Mouse (Mus musculus) ovary, postnatal 10 days (tissue): Measurements from ENCODE around the gene Usp34.
"Not testable (repeated sequence)": the region's sequence is repeated elsewhere in the genome, so short reads cannot be mapped to it uniquely, and the experiment has no call there.

ENCODE experiments used
- DNase-seq: peaks from one replicate; pipeline ENCODE4 v3.0.0; 2022; ENCODE audit warnings: low spot score

The Usp34 gene

DNA sequence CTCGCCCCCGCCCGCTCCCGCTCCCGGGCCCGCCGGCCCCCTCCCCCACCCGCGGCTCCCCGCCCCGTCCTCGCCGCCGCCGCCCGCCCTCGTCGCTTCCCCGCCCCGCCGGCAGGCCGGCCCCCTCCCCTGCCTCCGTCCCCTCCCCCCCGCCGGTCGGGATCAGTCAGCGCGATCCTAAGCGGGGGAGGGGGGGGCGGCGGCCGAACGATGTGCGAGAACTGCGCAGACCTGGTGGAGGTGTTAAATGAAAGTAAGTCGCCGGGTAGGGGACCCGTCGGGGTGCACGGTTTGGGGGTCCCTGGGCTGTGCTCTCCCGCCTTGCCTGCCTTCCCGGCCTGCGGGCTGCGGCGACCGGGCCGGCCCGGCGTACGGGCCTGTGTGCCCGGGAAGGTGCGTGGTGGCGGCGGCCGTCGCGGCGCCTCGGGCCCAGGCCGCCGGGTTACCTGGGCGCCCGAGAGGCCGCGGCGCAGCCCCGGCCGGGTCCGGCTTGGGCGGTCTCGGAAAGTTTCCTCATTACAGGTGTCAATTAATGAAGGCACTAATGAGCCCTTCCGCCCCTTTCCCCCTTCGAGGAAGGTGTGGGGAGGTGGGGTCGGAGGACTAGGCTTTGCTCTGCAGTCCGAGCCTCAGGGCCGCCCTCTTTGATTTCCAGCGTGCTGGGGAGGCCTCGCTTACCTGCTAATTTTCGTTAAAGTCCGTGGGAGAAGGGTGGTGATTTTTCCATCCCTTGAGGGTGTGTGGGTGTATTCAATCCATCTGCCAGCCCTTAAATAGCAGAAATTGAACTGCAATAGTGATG is at the start of gene Usp34:
Usp34 (plus strand) TSS at position 132 of the 802 bp plus-strand sequence.
- peak; percentile 52 for DNase-seq

DNA sequence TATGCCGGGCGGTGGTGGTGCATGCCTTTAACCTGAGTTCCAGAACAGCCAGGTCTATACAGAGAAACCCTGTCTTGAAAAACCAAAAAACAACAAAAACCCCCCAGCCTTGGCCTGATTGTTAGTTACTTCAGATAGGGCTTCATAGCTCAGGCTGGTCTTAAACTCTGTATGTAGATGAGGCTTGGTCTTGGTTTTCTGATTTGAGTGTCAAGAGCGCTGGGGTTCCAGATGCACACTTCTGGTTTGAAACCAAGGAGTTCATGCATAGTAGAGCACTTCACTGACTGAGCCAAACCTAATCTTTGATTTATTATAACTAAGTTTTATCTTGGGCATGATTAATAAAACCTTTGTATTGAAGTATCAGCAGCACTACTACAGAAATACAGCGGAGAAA is 47.6 kb upstream of the Usp34 start:
- DNase-seq = no peak

- DNase-seq = no peak
These were observed 47.2 kb upstream of the Usp34 start for GRCm38 (mm10) chr11:23259481-23259880.

DNA sequence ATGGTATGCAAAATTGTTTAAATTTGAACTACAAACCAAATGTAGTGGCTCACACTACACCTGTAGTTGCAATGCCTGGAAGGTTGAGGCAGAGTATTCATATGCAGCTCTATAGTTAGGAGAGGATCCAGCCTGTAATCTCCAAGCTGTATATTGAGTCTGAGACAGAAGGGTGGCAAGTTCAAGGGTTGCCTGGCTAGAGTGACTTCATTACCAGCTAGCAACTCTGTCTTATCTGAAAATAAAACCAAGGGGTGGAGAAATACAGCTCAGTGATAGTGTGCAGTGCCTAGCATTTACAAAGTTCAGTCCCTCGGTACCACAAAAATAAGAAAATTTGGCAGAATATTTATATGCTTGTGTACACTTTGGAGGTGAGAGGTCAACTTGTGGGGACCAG is 46.5 kb upstream of the Usp34 start:
- no peak for DNase-seq

DNA sequence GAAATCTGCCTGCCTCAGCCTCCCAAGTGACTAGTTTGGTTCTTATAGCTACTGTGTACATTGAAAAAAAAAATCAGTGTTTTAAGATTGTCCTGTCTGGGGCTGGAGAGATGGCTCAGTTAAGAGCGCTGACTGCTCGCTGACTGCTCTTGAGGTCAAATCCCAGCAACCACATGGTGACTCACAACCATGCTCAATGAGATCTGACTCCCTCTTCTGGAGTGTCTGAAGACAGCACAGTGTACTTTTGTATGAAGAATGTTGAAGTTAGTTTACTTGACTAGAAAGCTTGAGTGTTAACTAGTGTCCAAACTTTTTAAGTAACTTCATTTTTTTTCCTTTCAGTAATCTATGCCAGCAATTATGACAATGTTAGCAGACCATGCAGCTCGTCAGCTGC is 45.2 kb upstream of the Usp34 start:
- no peak for DNase-seq

GRCm38 (mm10) chr11:23264949-23265348 is 41.7 kb upstream of the Usp34 start:
- no peak for DNase-seq

GRCm38 (mm10) chr11:23271770-23272724 is 34.6 kb upstream of the Usp34 start:
- DNase-seq = no peak

DNA sequence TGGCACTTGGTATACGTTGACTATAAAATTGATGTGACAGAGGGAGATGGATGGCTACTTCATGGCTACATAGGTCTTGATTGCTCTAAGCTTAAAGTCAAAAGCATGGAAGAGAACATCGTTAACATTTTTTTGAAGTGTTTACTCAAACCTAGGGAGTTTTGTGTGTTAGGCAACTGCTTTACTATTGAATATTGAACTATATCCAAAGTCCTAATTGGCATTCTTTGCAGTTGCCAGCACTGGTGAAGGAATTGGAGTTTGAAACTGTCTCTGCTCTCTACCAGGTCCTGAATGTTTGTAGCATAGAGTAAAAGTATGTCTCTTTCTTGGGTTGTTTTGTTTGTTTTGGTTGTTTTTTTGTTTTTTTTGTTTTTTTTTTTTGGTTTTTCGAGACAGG is 30.9 kb upstream of the Usp34 start:
- no peak for DNase-seq

DNA sequence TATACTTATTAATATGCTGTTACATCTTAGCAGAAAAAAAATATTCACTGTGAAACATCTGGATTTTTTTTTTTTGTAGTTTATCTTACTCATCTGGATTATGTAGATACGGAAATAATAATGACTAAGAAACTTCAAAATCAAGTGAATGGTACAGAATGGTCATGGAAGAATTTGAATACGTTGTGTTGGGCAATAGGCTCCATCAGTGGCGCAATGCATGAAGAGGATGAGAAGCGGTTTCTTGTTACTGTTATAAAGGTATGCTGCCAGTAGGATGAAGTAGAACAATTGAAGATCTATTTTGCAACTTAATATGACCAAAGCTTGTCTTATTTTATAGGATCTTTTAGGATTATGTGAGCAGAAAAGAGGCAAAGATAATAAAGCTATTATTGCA is 22.2 kb upstream of the Usp34 start:
- DNase-seq = no peak

DNA sequence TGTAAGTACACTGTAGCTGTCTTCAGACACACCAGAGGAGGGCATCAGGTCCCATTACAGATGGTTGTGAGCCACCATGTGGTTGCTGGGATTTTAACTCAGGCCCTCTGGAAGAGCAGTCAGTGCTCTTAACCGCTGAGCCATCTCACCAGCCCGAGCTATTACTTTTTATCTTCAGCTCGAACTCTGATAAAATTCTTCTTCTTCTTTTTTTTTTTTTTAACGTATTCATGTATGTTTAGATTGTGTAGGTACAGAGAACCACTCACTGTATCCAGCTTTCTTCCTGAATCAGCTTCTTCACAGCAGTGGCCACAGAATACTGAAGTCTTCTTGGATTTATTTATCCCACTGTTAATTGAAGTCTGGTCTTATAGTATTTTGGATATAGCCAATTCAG is 17.8 kb upstream of the Usp34 start:
- DNase-seq = not testable (repeated sequence)

- DNase-seq = no peak
These were observed 9.3 kb upstream of the Usp34 start for GRCm38 (mm10) chr11:23297379-23297778.

GRCm38 (mm10) chr11:23298301-23298700 is 8.4 kb upstream of the Usp34 start:
- no peak for DNase-seq

DNA sequence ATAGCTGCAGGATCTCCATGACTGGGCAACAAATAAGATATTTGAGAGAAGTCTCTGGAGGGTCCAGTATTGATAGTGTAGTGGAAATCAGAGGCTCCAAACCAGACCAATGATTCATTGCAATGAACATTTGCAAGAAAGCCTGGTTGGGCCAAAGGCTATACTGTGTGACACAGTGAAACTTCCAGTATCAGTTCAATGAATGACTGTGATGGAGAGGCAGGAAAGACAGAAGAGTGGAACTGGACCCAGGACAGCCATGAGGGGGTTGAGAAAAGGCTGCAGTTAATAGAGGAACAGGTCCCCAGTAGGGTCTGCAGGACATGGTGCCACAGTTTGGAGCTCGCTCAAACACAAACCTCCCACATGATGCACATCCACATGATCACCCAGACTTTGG is 6.8 kb upstream of the Usp34 start:
- DNase-seq = no peak

DNA sequence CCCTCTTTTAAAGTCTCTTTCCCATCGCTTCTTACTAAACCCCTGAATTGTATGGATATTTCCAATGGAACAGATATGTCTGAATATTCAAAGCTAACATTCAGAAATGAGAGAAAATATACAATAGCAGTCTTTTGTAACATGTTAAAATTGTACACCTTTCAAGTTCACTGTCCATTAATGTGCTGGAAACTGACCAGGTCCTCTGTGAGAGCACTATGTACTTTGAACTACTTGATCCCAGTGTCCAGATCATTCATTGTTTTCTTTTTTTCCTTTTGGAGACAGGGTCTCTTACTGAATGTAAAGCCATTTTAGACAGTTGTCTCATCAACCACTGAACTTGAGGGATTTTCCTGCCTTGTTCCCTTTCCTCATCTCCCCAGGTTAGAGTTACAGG is 3.6 kb upstream of the Usp34 start:
- no peak for DNase-seq

GRCm38 (mm10) chr11:23305101-23305672 is 1.5 kb upstream of the Usp34 start:
- DNase-seq = not testable (repeated sequence)

- peak; percentile 73 for DNase-seq
These were observed 754 bp upstream of the Usp34 start for GRCm38 (mm10) chr11:23305673-23306608.

DNA sequence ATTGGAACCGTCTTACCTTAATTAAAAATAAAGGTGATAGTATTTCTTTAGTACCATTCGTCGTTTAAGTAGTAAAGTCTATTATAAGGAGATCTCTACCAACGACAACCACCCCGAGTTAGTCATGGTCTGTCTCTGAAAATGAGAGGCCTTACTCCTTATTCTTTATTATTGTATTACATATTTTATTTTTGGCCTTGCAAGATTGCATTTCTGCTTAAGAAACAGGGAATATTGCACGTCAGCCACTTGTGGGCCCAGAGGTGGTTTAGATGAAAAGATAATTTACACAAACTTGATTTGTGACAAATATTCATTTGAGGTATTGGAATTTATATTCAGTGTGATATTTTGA is 848 bp downstream of the Usp34 start:
- no peak for DNase-seq

GRCm38 (mm10) chr11:23313496-23313895 is 6.8 kb downstream of the Usp34 start:
- DNase-seq = no peak

DNA sequence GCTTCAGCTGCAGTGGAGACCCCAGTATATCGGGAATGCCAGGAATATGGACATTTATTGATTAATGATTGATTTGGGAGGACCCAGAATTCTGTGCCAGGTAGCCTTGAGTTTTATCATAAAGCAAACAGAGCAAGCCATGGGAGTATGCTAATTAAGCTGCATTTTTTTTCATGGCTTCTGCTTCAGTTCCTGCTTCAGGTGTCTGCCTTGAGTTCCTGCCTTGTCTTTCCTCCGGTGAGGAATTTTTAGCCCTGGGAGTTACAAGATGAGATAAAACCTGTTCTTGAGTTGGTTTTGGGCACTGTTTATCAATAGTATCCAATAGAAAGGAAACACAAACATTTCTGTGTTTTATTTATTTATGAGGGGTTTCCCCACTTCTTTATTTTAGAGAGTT is 22.7 kb downstream of the Usp34 start:
- DNase-seq = no peak

GRCm38 (mm10) chr11:23332136-23332535 is 25.4 kb downstream of the Usp34 start:
- no peak for DNase-seq

- no peak for DNase-seq
These were observed 28.5 kb downstream of the Usp34 start for GRCm38 (mm10) chr11:23335160-23335559.

GRCm38 (mm10) chr11:23357226-23357625 is 50.5 kb downstream of the Usp34 start:
- DNase-seq = not testable (repeated sequence)
